Mouse (Mus musculus) hindbrain, embryonic 16.5 days (tissue): Measurements from ENCODE around the gene Arid3c. TPM values are rescaled to one million over a fixed set of nuclear protein-coding genes. Genes with fewer than 3 reads are reported as not detected.
"Not testable (repeated sequence)": the region's sequence is repeated elsewhere in the genome, so short reads cannot be mapped to it uniquely, and the experiment has no call there.

Experiments used
- ATAC-seq: fragments of 200-750 bp; cut with Nextera tagmentation; 2 replicates; pipeline ENCODE4 v1.8.0; 2017; ENCODE audit warnings: moderate TSS enrichment, moderate library complexity
- H3K27ac ChIP-seq: fragments of 300-500 bp; sonication (generic); 2 replicates; pipeline ENCODE4 v1.5.1; 2014; ENCODE audit warnings: low read depth, mild to moderate bottlenecking, control low read depth, low read length, moderate library complexity
- H3K27me3 ChIP-seq: fragments of 300-500 bp; sonication (generic); replicated peaks from 2 replicates; pipeline ENCODE4 v1.6.1; 2014; ENCODE audit warnings: low read length; ENCODE audit not compliant: control insufficient read depth, insufficient read depth
- H3K36me3 ChIP-seq: fragments of 300-500 bp; sonication (generic); 2 replicates; pipeline ENCODE4 v1.6.1; 2014; ENCODE audit warnings: mild to moderate bottlenecking, low read length, moderate library complexity, mixed read lengths; ENCODE audit not compliant: control insufficient read depth, insufficient read depth
- H3K4me1 ChIP-seq: fragments of 300-500 bp; sonication (generic); 2 replicates; pipeline ENCODE4 v1.6.1; 2014; ENCODE audit warnings: low read depth, low read length; ENCODE audit not compliant: control insufficient read depth, insufficient read depth
- H3K4me2 ChIP-seq: fragments of 300-500 bp; sonication (generic); 2 replicates; pipeline ENCODE4 v1.6.1; 2014; ENCODE audit warnings: mild to moderate bottlenecking, low read length, control low read depth, moderate library complexity
- H3K4me3 ChIP-seq: fragments of 300-500 bp; sonication (generic); 2 replicates; pipeline ENCODE4 v1.5.1; 2014; ENCODE audit warnings: mild to moderate bottlenecking, low read length, control low read depth, moderate library complexity
- H3K9ac ChIP-seq: fragments of 300-500 bp; sonication (generic); 2 replicates; pipeline ENCODE4 v1.6.1; 2014; ENCODE audit warnings: low read depth, mild to moderate bottlenecking, control low read depth, low read length, moderate library complexity
- H3K9me3 ChIP-seq: fragments of 300-500 bp; sonication (generic); 2 replicates; pipeline ENCODE4 v1.6.1; 2014; ENCODE audit warnings: mild to moderate bottlenecking, low read length, moderate library complexity; ENCODE audit not compliant: control insufficient read depth
- WGBS: fragments of 180-500 bp; shearing (Covaris S2); extraction: QIAGEN DNeasy Blood & Tissue Kit; methylation state at CpG from one replicate; pipeline ENCODE4 v1.1.7; 2014; 5-methylcytosine and 5-hydroxymethylcytosine counted together
- polyA plus RNA-seq: library from polyadenylated mRNA; unstranded; fragments of >200 nt; fragmentation: Nextera tagmentation; extraction: Ambion mirVana; gene quantifications from 2 replicates; pipeline ENCODE4 v1.2.1, GENCODE M21; 2015

The Arid3c gene
- polyA plus RNA-seq, 1 experiment from 2014 or later = 0.76 TPM

GRCm38 (mm10) chr4:41702226-41702625 lies 28.7 kb downstream of the Arid3c start:
- not testable (repeated sequence) for H3K9me3 ChIP-seq, H3K27me3 ChIP-seq, ATAC-seq, H3K4me3 ChIP-seq, H3K27ac ChIP-seq, H3K4me2 ChIP-seq, H3K36me3 ChIP-seq, H3K9ac ChIP-seq
- H3K4me1 ChIP-seq = peaks cover 12% of the 10 kb centered on the region
- WGBS = 63% methylated on average over 2 of the region's 2 CpGs

GRCm38 (mm10) chr4:41700224-41700623 lies 30.7 kb downstream of the Arid3c start:
- not testable (repeated sequence) for H3K4me2 ChIP-seq, H3K4me3 ChIP-seq, H3K9me3 ChIP-seq, H3K9ac ChIP-seq, ATAC-seq, H3K4me1 ChIP-seq, H3K27me3 ChIP-seq, H3K36me3 ChIP-seq, H3K27ac ChIP-seq
- WGBS = 75% methylated on average over 1 of the region's 8 CpGs

GRCm38 (mm10) chr4:41699783-41700182 lies 31.2 kb downstream of the Arid3c start, which contains the start of gene Il11ra1:
Gene Il11ra1, plus strand, starts transcription at chr4:41699989.
- 85% methylated on average over 9 of the region's 10 CpGs for WGBS
- not testable (repeated sequence) for ATAC-seq, H3K9me3 ChIP-seq, H3K9ac ChIP-seq, H3K4me2 ChIP-seq, H3K27ac ChIP-seq, H3K4me1 ChIP-seq, H3K36me3 ChIP-seq, H3K4me3 ChIP-seq, H3K27me3 ChIP-seq

- WGBS = 7% methylated on average over 16 of the region's 32 CpGs
- not testable (repeated sequence) for H3K36me3 ChIP-seq, ATAC-seq, H3K9me3 ChIP-seq, H3K4me3 ChIP-seq, H3K9ac ChIP-seq, H3K27ac ChIP-seq, H3K27me3 ChIP-seq, H3K4me1 ChIP-seq
- H3K4me2 ChIP-seq = peak overlapping the region; percentile 29
These were observed 32.4 kb downstream of the Arid3c start for GRCm38 (mm10) chr4:41698421-41699016.

- H3K4me1 ChIP-seq, H3K27me3 ChIP-seq, H3K9ac ChIP-seq, H3K4me3 ChIP-seq, H3K36me3 ChIP-seq, ATAC-seq, H3K27ac ChIP-seq, H3K9me3 ChIP-seq: not testable (repeated sequence)
- 15% methylated on average over 32 of the region's 40 CpGs for WGBS
- H3K4me2 ChIP-seq = peak within 1 kb of the TSS; percentile 39
These were observed 33.8 kb downstream of the Arid3c start, which contains the start of gene Cntfr for GRCm38 (mm10) chr4:41696930-41697841. Gene Cntfr, minus strand, starts transcription at chr4:41697089.

GRCm38 (mm10) chr4:41696452-41696851 lies 34.5 kb downstream of the Arid3c start:
- WGBS = 10% methylated on average over 12 of the region's 15 CpGs
- not testable (repeated sequence) for H3K9me3 ChIP-seq, H3K36me3 ChIP-seq, H3K4me2 ChIP-seq, H3K4me1 ChIP-seq, H3K27me3 ChIP-seq, H3K27ac ChIP-seq, H3K9ac ChIP-seq, H3K4me3 ChIP-seq, ATAC-seq

- not testable (repeated sequence) for H3K9ac ChIP-seq, H3K27ac ChIP-seq, ATAC-seq, H3K9me3 ChIP-seq, H3K36me3 ChIP-seq, H3K27me3 ChIP-seq, H3K4me1 ChIP-seq
- H3K4me3 ChIP-seq = peak overlapping the region; percentile 20; the same call in 1 of the 2 replicates
- WGBS = 1% methylated on average over 9 of the region's 38 CpGs
- H3K4me2 ChIP-seq = peak overlapping the region; percentile 39
These were observed 35.1 kb downstream of the Arid3c start for GRCm38 (mm10) chr4:41695800-41696199.

GRCm38 (mm10) chr4:41693511-41693910 lies 37.4 kb downstream of the Arid3c start:
- ATAC-seq, H3K27me3 ChIP-seq, H3K4me3 ChIP-seq, H3K4me1 ChIP-seq, H3K9ac ChIP-seq, H3K27ac ChIP-seq, H3K36me3 ChIP-seq, H3K9me3 ChIP-seq: not testable (repeated sequence)
- WGBS = 7% methylated on average over 4 of the region's 4 CpGs
- H3K4me2 ChIP-seq = peak overlapping the region; percentile 5; the same call in 1 of the 2 replicates

GRCm38 (mm10) chr4:41690014-41690413 lies 40.9 kb downstream of the Arid3c start:
- H3K27me3 ChIP-seq, H3K36me3 ChIP-seq, H3K27ac ChIP-seq, H3K9me3 ChIP-seq, H3K4me2 ChIP-seq, H3K9ac ChIP-seq, H3K4me3 ChIP-seq, H3K4me1 ChIP-seq, ATAC-seq: not testable (repeated sequence)
- WGBS = no CpG with 5 or more reads among the region's 4 CpGs
